Mouse (Mus musculus): Measurements from ENCODE around the gene Akap2. TPM values are rescaled to one million over a fixed set of nuclear protein-coding genes. Genes with fewer than 3 reads are reported as not detected.

Gene Akap2
- polyA plus RNA-seq, 1 experiment from 2014 or later: 38.2 TPM

DNA sequence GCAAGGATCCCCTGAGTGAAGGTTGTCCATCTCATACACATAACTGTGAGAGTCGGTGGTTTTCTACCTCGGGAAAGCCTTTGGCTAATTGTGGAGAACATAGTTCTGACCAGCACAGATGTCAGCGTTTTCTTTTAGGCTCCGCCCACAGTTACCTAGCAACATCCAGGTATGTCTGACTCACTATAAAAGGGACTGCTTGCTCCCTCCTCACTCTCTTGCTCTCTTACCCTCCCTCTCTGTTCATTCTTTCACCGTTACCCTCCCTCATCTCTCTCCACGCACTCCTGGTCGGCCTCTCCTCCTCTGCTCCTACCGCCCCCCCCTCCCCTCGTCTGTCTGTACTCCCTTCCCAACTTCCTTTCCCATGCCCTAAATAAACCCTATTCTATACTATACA lies 187.2 kb downstream of the Akap2 start:
- DNase-seq (ENCODE audit: low spot score): peak; percentile 25
- WGBS: 27% methylated on average over 9 of the region's 9 CpGs
- H3K36me3 ChIP-seq (ENCODE audit: control insufficient read depth, insufficient read depth, low read length): no peaks in the 10 kb centered on the region
- ATAC-seq (ENCODE audit: low FRiP score): peak; percentile 15; the same call in 1 of the 2 replicates
- H3K9me3 ChIP-seq (ENCODE audit: control insufficient read depth, low read length): no peaks in the 10 kb centered on the region
- no peak overlapping the region for H3K4me2 ChIP-seq (replicated peaks; ENCODE audit: low read depth, low read length)
- no peak overlapping the region for H3K9ac ChIP-seq (ENCODE audit: low read depth, low read length)
- H3K27me3 ChIP-seq (ENCODE audit: control insufficient read depth, insufficient read depth, low read length): no peaks in the 10 kb centered on the region
- no peaks in the 10 kb centered on the region for H3K4me1 ChIP-seq (replicated peaks; ENCODE audit: control insufficient read depth, insufficient read depth, low read length)
- no peak overlapping the region for H3K27ac ChIP-seq (ENCODE audit: low read depth, low read length)
- H3K4me3 ChIP-seq (ENCODE audit: low read depth, low read length): no peak overlapping the region

DNA sequence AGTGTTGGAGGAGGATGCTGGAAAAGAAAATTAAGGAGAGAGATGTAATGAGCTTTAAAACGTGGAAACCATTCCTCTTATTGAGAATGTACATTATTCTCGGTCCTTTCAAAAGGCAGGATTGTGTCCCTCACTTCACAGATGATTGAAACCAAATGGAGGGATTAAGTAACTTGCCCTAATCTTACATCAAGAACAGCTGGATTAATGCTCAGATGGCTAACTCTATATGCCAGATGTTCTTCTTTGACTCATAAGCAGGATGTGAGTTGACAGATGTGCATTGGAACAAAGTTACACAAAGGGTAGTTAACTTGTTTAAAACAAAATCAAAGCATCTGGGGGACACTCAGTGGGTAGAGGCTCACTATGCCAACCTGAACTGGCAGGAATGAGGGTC lies 189.3 kb downstream of the Akap2 start:
- ATAC-seq (ENCODE audit: low FRiP score) (no peak), DNase-seq (ENCODE audit: low spot score) (no peak)
- Histone ChIP-seq H3K4me2 (replicated peaks; ENCODE audit: low read depth, low read length) (no peak overlapping the region), H3K9ac (ENCODE audit: low read depth, low read length) (no peak overlapping the region), H3K4me1 (replicated peaks; ENCODE audit: control insufficient read depth, insufficient read depth, low read length) (no peaks in the 10 kb centered on the region), H3K27me3 (ENCODE audit: control insufficient read depth, insufficient read depth, low read length) (no peaks in the 10 kb centered on the region), H3K27ac (ENCODE audit: low read depth, low read length) (no peak overlapping the region), H3K36me3 (ENCODE audit: control insufficient read depth, insufficient read depth, low read length) (no peaks in the 10 kb centered on the region), H3K9me3 (ENCODE audit: control insufficient read depth, low read length) (no peaks in the 10 kb centered on the region), H3K4me3 (ENCODE audit: low read depth, low read length) (no peak overlapping the region)
- 61% methylated on average over 2 of the region's 2 CpGs for WGBS

- WGBS: 78% methylated on average over 6 of the region's 6 CpGs
- H3K9ac ChIP-seq (ENCODE audit: low read depth, low read length): no peak overlapping the region
Observed at GRCm38 (mm10) chr4:57908860-57909259, 191.4 kb downstream of the Akap2 start.

GRCm38 (mm10) chr4:57913021-57913420 lies 195.6 kb downstream of the Akap2 start:
- no peaks in the 10 kb centered on the region for H3K27me3 ChIP-seq (ENCODE audit: control insufficient read depth, insufficient read depth, low read length)
- DNase-seq (ENCODE audit: low spot score) (no peak), ATAC-seq (ENCODE audit: low FRiP score) (no peak)
- H3K9me3 ChIP-seq (ENCODE audit: control insufficient read depth, low read length): no peaks in the 10 kb centered on the region
- H3K4me1 ChIP-seq (replicated peaks; ENCODE audit: control insufficient read depth, insufficient read depth, low read length): no peaks in the 10 kb centered on the region
- no peak overlapping the region for H3K4me2 ChIP-seq (replicated peaks; ENCODE audit: low read depth, low read length)
- H3K4me3 ChIP-seq (ENCODE audit: low read depth, low read length): no peak overlapping the region
- no peak overlapping the region for H3K27ac ChIP-seq (ENCODE audit: low read depth, low read length)
- no peak overlapping the region for H3K9ac ChIP-seq (ENCODE audit: low read depth, low read length)
- no peaks in the 10 kb centered on the region for H3K36me3 ChIP-seq (ENCODE audit: control insufficient read depth, insufficient read depth, low read length)

More at GRCm38 (mm10) chr4:57908860-57909259, 191.4 kb downstream of the Akap2 start:
- no peak for DNase-seq (ENCODE audit: low spot score)
- ATAC-seq (ENCODE audit: low FRiP score): no peak
- H3K27ac ChIP-seq (ENCODE audit: low read depth, low read length): no peak overlapping the region
- no peak overlapping the region for H3K4me2 ChIP-seq (replicated peaks; ENCODE audit: low read depth, low read length)
- H3K4me3 ChIP-seq (ENCODE audit: low read depth, low read length): no peak overlapping the region
- H3K4me1 ChIP-seq (replicated peaks; ENCODE audit: control insufficient read depth, insufficient read depth, low read length): no peaks in the 10 kb centered on the region
- H3K27me3 ChIP-seq (ENCODE audit: control insufficient read depth, insufficient read depth, low read length): no peaks in the 10 kb centered on the region
- no peaks in the 10 kb centered on the region for H3K36me3 ChIP-seq (ENCODE audit: control insufficient read depth, insufficient read depth, low read length)
- no peaks in the 10 kb centered on the region for H3K9me3 ChIP-seq (ENCODE audit: control insufficient read depth, low read length)

DNA sequence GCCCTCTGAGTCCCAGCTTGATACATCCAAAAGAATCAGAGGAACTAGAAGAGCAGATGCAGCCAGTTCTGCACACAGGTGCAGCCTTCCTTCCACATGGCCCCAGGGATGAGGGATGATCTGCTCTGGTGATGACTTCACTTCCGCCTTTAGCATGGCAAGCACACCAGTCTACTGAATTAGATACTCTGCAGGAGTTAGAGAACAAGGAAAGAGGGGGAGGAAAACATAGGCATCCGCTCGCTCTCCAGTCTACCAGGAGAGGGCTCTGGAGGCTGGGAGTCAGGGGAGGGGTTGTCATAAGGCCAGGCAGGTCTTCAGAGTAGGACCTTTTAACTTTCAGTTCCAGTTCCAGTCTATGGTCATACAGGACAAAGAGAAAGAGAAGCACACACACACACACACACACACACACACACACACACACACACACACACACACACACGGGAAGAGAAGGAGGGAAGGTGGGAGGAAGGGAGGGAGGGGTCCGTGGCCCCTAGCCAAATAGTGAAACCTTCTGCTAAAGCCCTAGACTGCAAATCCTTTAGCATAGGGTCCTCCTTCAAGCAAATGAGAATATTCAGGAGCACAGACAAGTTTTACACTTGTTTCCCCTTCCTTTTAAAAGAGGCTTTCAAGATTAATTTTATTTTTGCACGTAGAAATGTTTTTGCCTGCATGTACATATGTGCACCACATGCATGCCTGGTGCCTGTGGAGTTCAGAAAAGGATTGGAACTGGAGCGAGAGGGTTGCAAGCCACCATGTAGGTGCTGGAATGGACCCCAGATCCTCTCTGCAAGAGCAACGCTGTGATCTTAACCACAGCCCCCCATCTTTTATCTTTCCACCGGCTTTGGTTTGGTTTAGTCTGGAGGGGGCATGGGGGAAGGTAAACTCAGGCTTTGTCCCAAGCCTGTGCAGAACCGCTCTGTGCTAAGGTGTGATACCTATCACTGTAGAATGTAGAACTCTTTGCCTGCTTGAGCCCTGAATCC lies 197.0 kb downstream of the Akap2 start:
- DNase-seq (ENCODE audit: low spot score): no peak
- Histone ChIP-seq H3K27ac (ENCODE audit: low read depth, low read length) (no peak overlapping the region), H3K9me3 (ENCODE audit: control insufficient read depth, low read length) (no peaks in the 10 kb centered on the region), H3K4me2 (replicated peaks; ENCODE audit: low read depth, low read length) (no peak overlapping the region), H3K4me3 (ENCODE audit: low read depth, low read length) (no peak overlapping the region), H3K36me3 (ENCODE audit: control insufficient read depth, insufficient read depth, low read length) (no peaks in the 10 kb centered on the region), H3K4me1 (replicated peaks; ENCODE audit: control insufficient read depth, insufficient read depth, low read length) (no peaks in the 10 kb centered on the region), H3K9ac (ENCODE audit: low read depth, low read length) (no peak overlapping the region), H3K27me3 (ENCODE audit: control insufficient read depth, insufficient read depth, low read length) (no peaks in the 10 kb centered on the region)
- ATAC-seq (ENCODE audit: low FRiP score): no peak
- 80% methylated on average over 9 of the region's 10 CpGs for WGBS

GRCm38 (mm10) chr4:57915216-57915965 lies 197.9 kb downstream of the Akap2 start:
- 49% methylated on average over 17 of the region's 17 CpGs for WGBS
- Histone ChIP-seq H3K4me3 (ENCODE audit: low read depth, low read length) (no peak overlapping the region), H3K27me3 (ENCODE audit: control insufficient read depth, insufficient read depth, low read length) (no peaks in the 10 kb centered on the region), H3K9ac (ENCODE audit: low read depth, low read length) (no peak overlapping the region), H3K4me1 (replicated peaks; ENCODE audit: control insufficient read depth, insufficient read depth, low read length) (0 out of 2 replicates have a peak, but pooled peaks cover 3% of the 10 kb centered on the region), H3K9me3 (ENCODE audit: control insufficient read depth, low read length) (no peaks in the 10 kb centered on the region), H3K36me3 (ENCODE audit: control insufficient read depth, insufficient read depth, low read length) (no peaks in the 10 kb centered on the region), H3K27ac (ENCODE audit: low read depth, low read length) (no peak overlapping the region), H3K4me2 (replicated peaks; ENCODE audit: low read depth, low read length) (no peak overlapping the region)
- DNase-seq (ENCODE audit: low spot score): no peak
- no peak for ATAC-seq (ENCODE audit: low FRiP score)

DNA sequence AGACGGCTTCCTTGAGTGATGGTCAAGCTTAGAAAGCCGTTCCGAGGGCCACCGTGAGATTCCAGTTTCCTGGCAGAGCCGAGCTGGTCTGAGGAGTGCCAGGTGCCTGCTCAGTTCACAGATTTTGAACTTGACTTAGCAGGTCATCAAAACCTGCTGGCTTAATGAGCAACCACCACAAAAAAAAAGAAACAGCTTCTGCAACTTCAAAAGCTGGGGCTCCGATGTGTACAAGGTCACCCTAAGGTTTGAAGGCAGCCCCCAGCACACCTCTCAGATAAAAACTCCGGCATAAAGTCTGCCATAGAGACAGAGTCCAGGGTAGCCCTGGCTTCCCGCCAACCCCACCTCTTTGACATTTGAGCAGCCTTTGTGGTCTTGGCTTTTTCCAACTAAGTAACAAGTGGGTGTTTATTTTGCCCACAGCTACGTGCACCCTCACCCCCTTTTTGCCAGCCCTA lies 198.8 kb downstream of the Akap2 start, which contains the start of gene D630039A03Rik:
TSS of gene D630039A03Rik (minus strand) at position 97 of the 461 bp plus-strand sequence.
- DNase-seq (ENCODE audit: low spot score) (no peak), ATAC-seq (ENCODE audit: low FRiP score) (no peak)
- H3K9ac ChIP-seq (ENCODE audit: low read depth, low read length): no peak within 1 kb of the TSS
- H3K4me1 ChIP-seq (replicated peaks; ENCODE audit: control insufficient read depth, insufficient read depth, low read length): 0 out of 2 replicates have a peak, but pooled peaks cover 3% of the 10 kb centered on the region
- no peaks in the 10 kb centered on the region for H3K9me3 ChIP-seq (ENCODE audit: control insufficient read depth, low read length)
- WGBS: 36% methylated on average over 9 of the region's 9 CpGs
- H3K4me2 ChIP-seq (replicated peaks; ENCODE audit: low read depth, low read length): no peak within 1 kb of the TSS
- H3K27ac ChIP-seq (ENCODE audit: low read depth, low read length): no peak within 1 kb of the TSS
- no peaks in the 10 kb centered on the region for H3K27me3 ChIP-seq (ENCODE audit: control insufficient read depth, insufficient read depth, low read length)
- H3K36me3 ChIP-seq (ENCODE audit: control insufficient read depth, insufficient read depth, low read length): no peaks in the 10 kb centered on the region
- H3K4me3 ChIP-seq (ENCODE audit: low read depth, low read length): no peak within 1 kb of the TSS

GRCm38 (mm10) chr4:57916711-57917110 lies 199.3 kb downstream of the Akap2 start:
- H3K36me3 ChIP-seq (ENCODE audit: control insufficient read depth, insufficient read depth, low read length): no peaks in the 10 kb centered on the region
- no peak for ATAC-seq (ENCODE audit: low FRiP score)
- no peak overlapping the region for H3K9ac ChIP-seq (ENCODE audit: low read depth, low read length)
- no peaks in the 10 kb centered on the region for H3K9me3 ChIP-seq (ENCODE audit: control insufficient read depth, low read length)
- 0 out of 2 replicates have a peak, but pooled peaks cover 3% of the 10 kb centered on the region for H3K4me1 ChIP-seq (replicated peaks; ENCODE audit: control insufficient read depth, insufficient read depth, low read length)
- no peak overlapping the region for H3K27ac ChIP-seq (ENCODE audit: low read depth, low read length)
- DNase-seq (ENCODE audit: low spot score): no peak
- H3K27me3 ChIP-seq (ENCODE audit: control insufficient read depth, insufficient read depth, low read length): no peaks in the 10 kb centered on the region
- no peak overlapping the region for H3K4me3 ChIP-seq (ENCODE audit: low read depth, low read length)
- no peak overlapping the region for H3K4me2 ChIP-seq (replicated peaks; ENCODE audit: low read depth, low read length)
- WGBS: 75% methylated on average over 4 of the region's 4 CpGs
